Mouse (Mus musculus) inflammation-experienced regulatory T-cells, adult 6 months (primary cell): Measurements from ENCODE around the gene Rrp1. TPM values are rescaled to one million over a fixed set of nuclear protein-coding genes. Genes with fewer than 3 reads are reported as not detected.
"Not testable (repeated sequence)": the region's sequence is repeated elsewhere in the genome, so short reads cannot be mapped to it uniquely, and the experiment has no call there.

Experiments used
- ATAC-seq: one replicate; pipeline ENCODE4 v1.8.0; 2017
- polyA plus RNA-seq, 3 experiments: library from polyadenylated mRNA; unstranded; fragments of 100-300 nt; shearing (Covaris generic); gene quantifications; one replicate each; pipeline ENCODE4 v1.2.1; 2017

The Rrp1 gene
- polyA plus RNA-seq, 3 experiments from 2014 or later, result 90.6 to 113 (median 101) TPM

GRCm38 (mm10) chr10:78422614-78423013, 9.8 kb upstream of the Rrp1 start:
- no peak for ATAC-seq

GRCm38 (mm10) chr10:78420929-78421328, 8.1 kb upstream of the Rrp1 start:
- ATAC-seq, result no peak

GRCm38 (mm10) chr10:78418791-78419190, 5.9 kb upstream of the Rrp1 start:
- ATAC-seq, result no peak

- ATAC-seq, result no peak
Observed at GRCm38 (mm10) chr10:78417888-78418287, 5.0 kb upstream of the Rrp1 start.

GRCm38 (mm10) chr10:78414936-78415335, 2.1 kb upstream of the Rrp1 start:
- ATAC-seq, result not testable (repeated sequence)

- ATAC-seq, result no peak
Observed at GRCm38 (mm10) chr10:78413152-78413520, 293 bp upstream of the Rrp1 start.

GRCm38 (mm10) chr10:78411851-78412250, 992 bp downstream of the Rrp1 start:
- no peak for ATAC-seq

GRCm38 (mm10) chr10:78409035-78409788, 3.6 kb downstream of the Rrp1 start:
- no peak for ATAC-seq

DNA sequence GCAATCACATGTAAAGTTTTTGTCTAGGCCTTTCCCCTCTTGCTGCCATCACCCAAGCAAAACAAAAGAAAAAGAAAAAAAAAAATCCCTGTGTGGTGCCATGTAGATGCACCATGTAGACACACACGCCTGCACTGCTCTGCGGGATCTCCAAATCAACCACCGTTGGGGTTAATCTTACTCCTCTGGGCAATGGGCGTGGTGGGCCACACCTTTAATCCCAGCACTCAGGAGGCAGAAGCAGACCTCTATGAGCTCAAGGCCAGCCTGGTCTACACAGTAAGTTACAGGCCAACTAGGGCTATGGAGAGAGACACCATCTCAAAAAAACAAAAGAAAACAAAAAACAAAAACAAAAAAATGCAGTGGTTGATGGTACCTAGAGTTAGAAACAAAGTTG, 5.7 kb downstream of the Rrp1 start:
- ATAC-seq, result no peak

DNA sequence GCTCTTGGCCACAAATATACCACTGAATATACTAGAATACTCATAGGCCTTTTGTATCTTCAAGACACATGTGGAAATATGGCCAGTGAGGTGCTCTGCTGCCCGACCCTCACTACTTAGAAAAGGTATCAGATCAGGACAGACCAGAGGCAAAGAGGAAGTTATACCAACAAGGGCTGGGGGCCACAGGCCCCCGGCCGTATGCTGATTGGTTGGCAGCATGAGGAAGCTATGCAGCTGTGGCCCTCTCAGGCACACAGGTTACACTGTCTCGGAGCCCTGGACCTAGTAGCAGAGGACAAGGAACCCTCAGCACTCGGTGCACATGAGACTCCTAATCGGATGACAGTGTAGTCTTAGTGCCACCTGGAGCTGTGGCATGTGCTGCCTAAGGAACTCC, 6.7 kb downstream of the Rrp1 start:
- ATAC-seq, result no peak

DNA sequence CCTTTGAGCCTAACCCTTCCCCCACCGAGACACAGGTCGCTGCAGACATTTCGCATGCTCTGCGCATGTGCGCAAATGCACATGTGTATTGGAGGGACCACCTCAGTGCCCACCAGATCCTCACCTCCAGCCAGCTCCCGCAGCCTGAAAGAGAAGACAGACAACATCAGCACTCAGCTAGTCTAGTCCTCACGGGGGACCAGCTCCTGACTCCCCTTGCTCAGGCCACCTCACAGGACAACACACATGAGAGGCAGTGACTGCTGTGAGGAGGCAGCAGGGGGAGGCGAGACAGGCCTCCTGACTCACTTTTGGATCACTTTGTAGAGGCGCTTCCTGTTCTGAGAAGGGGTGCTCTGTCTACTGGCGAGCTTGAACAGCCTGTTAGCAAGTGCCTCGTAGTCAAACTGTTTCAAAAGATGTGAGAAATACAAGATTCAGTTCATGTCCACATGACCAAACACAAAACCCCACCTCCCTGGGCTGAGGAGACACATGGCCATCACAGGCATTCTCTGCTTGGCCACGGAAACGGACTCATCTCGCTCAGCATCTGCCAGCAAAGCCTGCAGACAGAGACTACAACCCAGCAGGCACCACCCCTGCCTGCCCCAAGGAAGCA, 10.4 kb downstream of the Rrp1 start:
- ATAC-seq, result peak; percentile 57

GRCm38 (mm10) chr10:78401127-78401526, 11.7 kb downstream of the Rrp1 start:
- ATAC-seq, result no peak

DNA sequence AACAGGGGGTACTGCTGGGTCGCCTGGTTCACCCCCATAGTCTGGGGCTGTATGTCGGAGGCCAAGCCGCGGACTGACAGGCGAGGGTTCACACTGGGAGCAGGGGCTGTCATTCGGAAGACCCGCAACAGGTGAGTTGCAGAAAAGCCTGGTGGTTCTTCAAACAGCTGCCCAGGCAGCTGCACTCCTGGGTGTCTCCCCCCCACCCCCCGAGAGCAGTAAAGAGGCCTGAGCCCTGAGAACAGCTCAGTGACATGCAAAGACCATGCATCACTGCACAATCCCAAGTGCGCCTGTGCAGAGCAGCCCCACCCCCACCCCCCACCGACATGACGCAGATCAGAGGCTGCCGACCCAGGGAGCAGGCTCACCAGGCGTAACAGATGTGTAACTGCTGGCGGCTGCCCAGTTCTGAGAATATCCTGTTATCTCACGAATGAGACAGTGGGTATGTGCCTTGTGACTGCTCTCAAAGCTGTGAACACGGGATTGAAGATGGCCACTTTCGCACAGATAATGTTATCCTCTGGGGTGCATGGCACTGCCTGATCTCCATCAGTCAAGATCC, 13.7 kb downstream of the Rrp1 start:
- ATAC-seq, result peak; percentile 69

DNA sequence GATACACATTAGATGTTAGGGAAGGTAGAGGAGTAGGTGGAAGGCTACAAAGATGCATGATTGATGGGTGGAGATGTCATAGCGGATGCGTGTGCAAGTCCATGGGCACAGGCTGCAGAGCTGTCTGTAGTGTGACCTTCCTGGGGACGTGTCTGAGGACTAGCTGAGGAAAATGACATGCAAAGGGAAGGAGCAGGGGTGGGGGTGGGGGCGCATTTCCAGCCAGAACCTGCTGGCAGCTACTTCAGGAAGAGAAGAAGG, 16.3 kb downstream of the Rrp1 start:
- ATAC-seq, result peak; percentile 5

- peak; percentile 75 for ATAC-seq
Observed at GRCm38 (mm10) chr10:78395819-78396624, 16.8 kb downstream of the Rrp1 start.

DNA sequence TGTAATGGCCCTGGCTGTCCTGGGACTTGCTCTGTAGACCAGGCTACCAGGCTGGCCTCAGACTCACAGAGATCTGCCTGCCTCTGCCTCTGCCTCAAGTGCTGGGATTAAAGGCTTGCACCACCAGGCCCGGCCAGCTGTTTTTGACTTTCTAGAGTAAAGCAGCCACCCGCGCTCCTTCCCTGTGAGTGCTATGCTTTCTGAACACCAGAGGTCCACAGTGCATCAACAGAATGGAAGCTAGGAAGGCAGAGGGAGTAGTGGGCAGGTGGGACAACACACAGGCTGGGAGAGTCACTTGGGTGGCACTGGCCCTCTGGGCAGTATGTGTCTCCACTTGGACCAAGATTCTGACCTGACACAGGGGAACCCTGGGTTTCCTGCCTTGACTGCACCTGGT, 17.5 kb downstream of the Rrp1 start:
- ATAC-seq, result no peak

- peak; percentile 68 for ATAC-seq
Observed at GRCm38 (mm10) chr10:78392072-78392471, 20.8 kb downstream of the Rrp1 start.

DNA sequence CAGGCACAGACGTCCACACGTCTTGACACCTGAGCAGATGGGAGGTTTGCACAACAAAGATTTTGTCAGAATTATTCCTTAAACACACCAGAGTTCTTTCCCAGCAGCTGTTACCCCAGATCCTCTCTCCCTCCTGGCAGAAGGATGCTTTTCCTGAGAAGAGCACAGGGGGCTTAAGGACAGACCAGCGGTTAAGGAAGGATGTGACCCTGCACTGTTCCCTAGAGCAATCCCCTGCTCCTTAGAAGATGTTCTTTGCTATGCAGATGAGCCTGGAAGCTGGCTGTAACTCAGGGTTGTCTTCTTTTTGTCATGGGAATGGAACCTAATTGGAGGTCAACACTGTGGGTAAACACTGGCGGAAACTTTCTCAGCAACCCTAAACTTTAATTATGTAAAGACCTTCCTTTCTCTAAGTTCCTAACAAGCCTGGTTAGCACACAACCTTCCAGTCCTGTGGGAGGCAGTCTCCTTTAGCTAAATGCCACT, 21.8 kb downstream of the Rrp1 start:
- ATAC-seq, result no peak

DNA sequence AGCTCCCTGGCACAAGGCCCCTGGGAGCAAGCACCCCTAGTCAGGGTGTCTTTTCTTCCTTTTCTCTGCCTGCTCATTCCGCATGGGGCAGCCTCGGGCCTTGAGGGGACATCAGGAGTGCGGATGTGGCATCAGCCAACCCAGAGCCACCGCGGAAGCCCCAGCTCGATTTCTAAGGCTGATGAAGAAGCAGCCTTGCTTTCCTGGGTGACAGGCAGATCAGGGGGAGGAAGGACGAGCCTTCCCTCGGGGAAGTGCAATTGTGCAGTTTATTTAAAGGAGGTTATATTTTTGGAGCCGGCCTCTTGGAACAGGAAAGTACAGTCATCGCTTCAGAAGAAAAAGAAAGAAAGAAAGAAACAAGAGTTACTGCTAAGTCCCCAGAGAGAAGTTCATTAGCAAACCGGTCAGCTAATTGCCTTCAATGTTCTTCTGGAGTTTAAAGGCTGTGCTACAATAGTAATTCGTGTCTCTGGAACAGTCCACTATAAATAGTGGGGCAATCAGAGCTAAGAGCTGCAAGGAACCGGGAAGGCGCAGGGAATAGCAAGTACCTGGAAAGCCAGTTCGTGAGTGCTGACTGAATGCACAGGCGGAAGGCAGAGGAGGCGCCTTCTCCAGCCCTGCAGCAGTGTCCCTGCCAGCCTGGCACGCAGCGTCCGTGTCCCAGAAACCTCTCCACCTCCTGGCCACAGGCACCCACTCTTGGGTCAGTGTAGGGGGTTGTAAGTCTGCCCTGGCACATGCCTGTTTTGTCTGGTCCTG, 24.4 kb downstream of the Rrp1 start:
- ATAC-seq, result no peak

DNA sequence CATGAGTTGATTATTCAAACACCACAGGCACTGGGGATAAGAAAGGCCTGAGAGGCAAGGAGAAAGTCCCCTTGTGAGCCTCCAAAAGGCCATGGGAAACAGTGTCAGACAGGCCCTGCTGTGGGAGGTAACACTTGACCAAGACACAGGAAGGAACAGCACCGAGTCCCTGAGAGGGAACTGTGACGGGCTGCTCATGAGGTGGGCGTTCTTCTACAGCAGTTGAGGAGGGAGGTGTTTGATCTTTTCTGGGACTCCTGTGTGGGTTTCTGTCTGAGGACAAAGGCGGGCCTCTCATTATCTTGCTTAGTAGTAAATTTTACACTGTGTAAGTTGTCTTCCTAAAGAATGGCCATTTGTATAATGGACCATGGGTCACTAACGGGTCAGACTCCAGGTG, 27.3 kb downstream of the Rrp1 start:
- peak; percentile 63 for ATAC-seq

DNA sequence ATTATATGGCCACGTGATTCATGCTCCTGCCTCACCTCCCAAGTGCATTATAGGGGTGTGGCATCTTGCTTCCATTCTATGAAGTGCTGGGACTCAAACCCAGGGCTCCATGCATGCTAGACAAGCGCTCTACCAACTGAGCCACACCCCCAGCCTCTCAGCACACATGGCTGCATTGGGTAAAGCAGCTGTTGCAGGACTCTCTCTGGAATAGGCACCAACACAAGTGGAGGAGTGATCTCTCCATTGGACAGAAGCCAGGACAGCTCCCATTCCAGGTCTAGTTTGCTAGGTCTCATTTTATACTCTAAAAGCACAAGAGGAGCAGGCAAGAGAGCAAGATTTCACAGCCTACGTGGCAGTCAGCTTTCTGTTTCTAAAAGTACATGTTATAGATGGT, 29.3 kb downstream of the Rrp1 start:
- no peak for ATAC-seq

DNA sequence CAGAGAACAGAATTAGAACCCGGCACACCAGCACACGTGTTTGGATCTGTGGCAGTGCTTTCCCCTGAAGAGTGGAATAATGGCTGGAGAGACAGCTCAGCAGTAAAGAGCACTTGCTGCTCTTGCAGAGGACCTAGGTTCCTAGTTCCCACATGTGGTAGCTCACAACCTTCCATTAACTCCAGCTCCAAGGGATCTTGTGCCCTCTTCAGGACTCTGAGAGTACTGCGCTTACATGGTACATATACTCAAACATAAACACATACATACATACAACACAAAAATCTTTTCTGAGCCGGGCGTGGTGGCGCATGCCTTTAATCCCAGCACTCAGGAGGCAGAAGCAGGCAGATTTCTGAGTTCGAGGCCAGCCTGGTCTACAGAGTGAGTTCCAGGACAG, 34.3 kb downstream of the Rrp1 start:
- no peak for ATAC-seq
